Mouse (Mus musculus) liver, embryonic 15.5 days (tissue): ENCODE measurements around the gene Fbxo11. TPM values are rescaled to one million over a fixed set of nuclear protein-coding genes. Genes with fewer than 3 reads are reported as not detected.

Source experiments
- ATAC-seq: fragments of 200-750 bp; cut with Nextera tagmentation; 2 replicates; pipeline ENCODE4 v1.8.0; 2017; ENCODE audit warnings: moderate number of reproducible peaks, mild to moderate bottlenecking, moderate library complexity; ENCODE audit not compliant: insufficient read depth
- H3K27ac ChIP-seq: fragments of 300-500 bp; sonication (generic); replicated peaks from 2 replicates; pipeline ENCODE4 v1.5.1; 2015; ENCODE audit warnings: mild to moderate bottlenecking, inconsistent platforms
- H3K27me3 ChIP-seq: fragments of 300-500 bp; sonication (generic); 2 replicates; pipeline ENCODE4 v1.6.1; 2015; ENCODE audit warnings: mild to moderate bottlenecking, inconsistent platforms
- H3K36me3 ChIP-seq: fragments of 300-500 bp; sonication (generic); replicated peaks from 2 replicates; pipeline ENCODE4 v1.6.1; 2015; ENCODE audit warnings: moderate library complexity, mild to moderate bottlenecking, inconsistent platforms
- H3K4me1 ChIP-seq: fragments of 300-500 bp; sonication (generic); replicated peaks from 2 replicates; pipeline ENCODE4 v1.6.1; 2015; ENCODE audit warnings: inconsistent platforms
- H3K4me2 ChIP-seq: fragments of 300-500 bp; sonication (generic); 2 replicates; pipeline ENCODE4 v1.6.1; 2015; ENCODE audit warnings: moderate library complexity, mild to moderate bottlenecking, inconsistent platforms
- H3K4me3 ChIP-seq: fragments of 300-500 bp; sonication (generic); replicated peaks from 2 replicates; pipeline ENCODE4 v1.5.1; 2015; ENCODE audit warnings: mild to moderate bottlenecking, inconsistent platforms
- H3K9ac ChIP-seq: fragments of 300-500 bp; sonication (generic); 2 replicates; pipeline ENCODE4 v1.6.1; 2015; ENCODE audit warnings: moderate library complexity, mild to moderate bottlenecking, inconsistent platforms
- H3K9me3 ChIP-seq: fragments of 300-500 bp; sonication (generic); replicated peaks from 2 replicates; pipeline ENCODE4 v1.6.1; 2016; ENCODE audit warnings: inconsistent platforms
- WGBS: fragments of 180-500 bp; shearing (Covaris S2); methylation state at CpG from one replicate; pipeline ENCODE4 v1.1.7; 2015; ENCODE audit warnings: mixed read lengths; ENCODE audit not compliant: insufficient replicate concordance; 5-methylcytosine and 5-hydroxymethylcytosine counted together
- polyA plus RNA-seq: library from polyadenylated mRNA; unstranded; fragments of >200 nt; fragmentation: Nextera tagmentation; extraction: Ambion mirVana; gene quantifications from 2 replicates; pipeline ENCODE4 v1.2.1, GENCODE M21; 2015

Fbxo11 gene
- 3.2 and 4.1 TPM in 2 replicates for polyA plus RNA-seq

- ATAC-seq, result peak; percentile 24
- no peaks in the 10 kb centered on the region for H3K9me3 ChIP-seq
- peaks cover 30% of the 10 kb centered on the region for H3K4me1 ChIP-seq
- H3K36me3 ChIP-seq, result no peaks in the 10 kb centered on the region
- WGBS, result 0% methylated on average over 88 of the region's 112 CpGs
- H3K4me2 ChIP-seq, result peak within 1 kb of the TSS; percentile 90
- H3K27ac ChIP-seq, result peak within 1 kb of the TSS; percentile 98
- H3K27me3 ChIP-seq, result no peaks in the 10 kb centered on the region
- H3K9ac ChIP-seq, result peak within 1 kb of the TSS; percentile 98
- H3K4me3 ChIP-seq, result peak within 1 kb of the TSS; percentile 95
Measured at GRCm38 (mm10) chr17:88065031-88065800, at the start of gene Fbxo11. Gene Fbxo11, minus strand, starts transcription at chr17:88065291.

GRCm38 (mm10) chr17:88113883-88114229 is 48.8 kb upstream of the Fbxo11 start:
- no peak overlapping the region for H3K9ac ChIP-seq
- no peak overlapping the region for H3K4me2 ChIP-seq
- no peaks in the 10 kb centered on the region for H3K4me1 ChIP-seq
- no peaks in the 10 kb centered on the region for H3K27me3 ChIP-seq
- no peak overlapping the region for H3K27ac ChIP-seq
- no peaks in the 10 kb centered on the region for H3K9me3 ChIP-seq
- WGBS, result 76% methylated on average over 10 of the region's 10 CpGs
- no peak overlapping the region for H3K4me3 ChIP-seq
- no peaks in the 10 kb centered on the region for H3K36me3 ChIP-seq
- no peak for ATAC-seq

GRCm38 (mm10) chr17:88113015-88113882 is 48.2 kb upstream of the Fbxo11 start:
- H3K27me3 ChIP-seq, result no peaks in the 10 kb centered on the region
- 32% methylated on average over 12 of the region's 12 CpGs for WGBS
- H3K9ac ChIP-seq, result no peak overlapping the region
- no peaks in the 10 kb centered on the region for H3K9me3 ChIP-seq
- H3K4me3 ChIP-seq, result no peak overlapping the region
- no peaks in the 10 kb centered on the region for H3K36me3 ChIP-seq
- no peak overlapping the region for H3K4me2 ChIP-seq
- no peaks in the 10 kb centered on the region for H3K4me1 ChIP-seq
- ATAC-seq, result no peak
- no peak overlapping the region for H3K27ac ChIP-seq

GRCm38 (mm10) chr17:88111865-88112645 is 47.0 kb upstream of the Fbxo11 start:
- H3K27me3 ChIP-seq, result no peaks in the 10 kb centered on the region
- no peak overlapping the region for H3K4me3 ChIP-seq
- ATAC-seq, result no peak
- no peaks in the 10 kb centered on the region for H3K36me3 ChIP-seq
- H3K9ac ChIP-seq, result no peak overlapping the region
- H3K27ac ChIP-seq, result no peak overlapping the region
- no peaks in the 10 kb centered on the region for H3K9me3 ChIP-seq
- WGBS, result 44% methylated on average over 10 of the region's 10 CpGs
- no peak overlapping the region for H3K4me2 ChIP-seq
- no peaks in the 10 kb centered on the region for H3K4me1 ChIP-seq

- H3K36me3 ChIP-seq, result no peaks in the 10 kb centered on the region
- H3K4me1 ChIP-seq, result no peaks in the 10 kb centered on the region
- no peak overlapping the region for H3K4me2 ChIP-seq
- no peaks in the 10 kb centered on the region for H3K9me3 ChIP-seq
- ATAC-seq, result no peak
- no peak overlapping the region for H3K27ac ChIP-seq
- H3K27me3 ChIP-seq, result no peaks in the 10 kb centered on the region
- no peak overlapping the region for H3K4me3 ChIP-seq
- H3K9ac ChIP-seq, result no peak overlapping the region
- 71% methylated on average over 12 of the region's 12 CpGs for WGBS
Measured at GRCm38 (mm10) chr17:88111081-88111796, 46.1 kb upstream of the Fbxo11 start.

GRCm38 (mm10) chr17:88107708-88108107 is 42.6 kb upstream of the Fbxo11 start:
- Histone ChIP-seq H3K4me3 (no peak overlapping the region), H3K27me3 (no peaks in the 10 kb centered on the region), H3K9me3 (no peaks in the 10 kb centered on the region), H3K27ac (no peak overlapping the region), H3K9ac (no peak overlapping the region), H3K36me3 (no peaks in the 10 kb centered on the region), H3K4me1 (no peaks in the 10 kb centered on the region), H3K4me2 (no peak overlapping the region)
- WGBS, result 65% methylated on average over 4 of the region's 4 CpGs
- no peak for ATAC-seq

GRCm38 (mm10) chr17:88106365-88106764 is 41.3 kb upstream of the Fbxo11 start:
- ATAC-seq, result no peak
- Histone ChIP-seq H3K9me3 (no peaks in the 10 kb centered on the region), H3K4me1 (no peaks in the 10 kb centered on the region), H3K36me3 (no peaks in the 10 kb centered on the region), H3K4me3 (no peak overlapping the region), H3K9ac (no peak overlapping the region), H3K27ac (no peak overlapping the region), H3K4me2 (no peak overlapping the region), H3K27me3 (no peaks in the 10 kb centered on the region)
- WGBS, result 78% methylated on average over 9 of the region's 9 CpGs

GRCm38 (mm10) chr17:88102597-88102996 is 37.5 kb upstream of the Fbxo11 start:
- Histone ChIP-seq H3K27ac (no peak overlapping the region), H3K4me3 (no peak overlapping the region), H3K9ac (no peak overlapping the region), H3K4me2 (no peak overlapping the region), H3K9me3 (no peaks in the 10 kb centered on the region), H3K4me1 (no peaks in the 10 kb centered on the region), H3K36me3 (no peaks in the 10 kb centered on the region), H3K27me3 (no peaks in the 10 kb centered on the region)
- 35% methylated on average over 7 of the region's 7 CpGs for WGBS
- ATAC-seq, result no peak

- Histone ChIP-seq H3K36me3 (no peaks in the 10 kb centered on the region), H3K9ac (no peak overlapping the region), H3K4me2 (no peak overlapping the region), H3K9me3 (no peaks in the 10 kb centered on the region), H3K4me1 (no peaks in the 10 kb centered on the region), H3K27ac (no peak overlapping the region), H3K4me3 (no peak overlapping the region), H3K27me3 (no peaks in the 10 kb centered on the region)
- 78% methylated on average over 9 of the region's 9 CpGs for WGBS
- no peak for ATAC-seq
Measured at GRCm38 (mm10) chr17:88098181-88098852, 33.2 kb upstream of the Fbxo11 start.

GRCm38 (mm10) chr17:88097543-88097942 is 32.5 kb upstream of the Fbxo11 start:
- WGBS, result 70% methylated on average over 3 of the region's 3 CpGs

More at GRCm38 (mm10) chr17:88097543-88097942, 32.5 kb upstream of the Fbxo11 start:
- Histone ChIP-seq H3K4me1 (no peaks in the 10 kb centered on the region), H3K4me2 (no peak overlapping the region), H3K9me3 (no peaks in the 10 kb centered on the region), H3K27me3 (no peaks in the 10 kb centered on the region), H3K27ac (no peak overlapping the region), H3K9ac (no peak overlapping the region), H3K36me3 (no peaks in the 10 kb centered on the region), H3K4me3 (no peak overlapping the region)
- no peak for ATAC-seq
